Comparison of ENCODE assay signal across 12 mouse cellular contexts in genomic region chr13:97224341-97224982, GRCm38 (mm10). TPM values are rescaled to one million over a fixed set of nuclear protein-coding genes. Genes with fewer than 3 reads are reported as not detected.
DNase-seq lines count a peak whose midpoint lies in the region; ATAC-seq and TF ChIP-seq lines count a peak whose summit lies in the region.
"Had no signal": no experiment of that assay in that cellular context is flagged by ENCODE, and none has a peak within 500 bp of the region (broad histone marks: within the 10 kb centered on the region; RNA-seq: fewer than 3 reads in every experiment).

No protein-coding gene starts in this region.

- H3K4me1 ChIP-seq in embryonic facial prominence, embryonic 14.5 days (ENCODE audit: control insufficient read depth, insufficient read depth, low read length) = no peaks in the 10 kb centered on the region
- H3K4me1 ChIP-seq in embryonic facial prominence, embryonic 10.5 days = peaks cover 16% of the 10 kb centered on the region
- peaks cover 12% of the 10 kb centered on the region; the same call in 1 of the 2 replicates for H3K4me1 ChIP-seq in kidney, adult 2 months (ENCODE audit: control insufficient read depth, insufficient read depth, low read length)
- peaks cover 4% of the 10 kb centered on the region for H3K4me1 ChIP-seq in liver, embryonic 16.5 days (ENCODE audit: control insufficient read depth, low read depth, low read length)
- no peaks in the 10 kb centered on the region for H3K4me1 ChIP-seq in midbrain, embryonic 15.5 days
- H3K4me1 ChIP-seq: hindbrain, embryonic 13.5 days had no signal

- DNase-seq in embryonic facial prominence, embryonic 14.5 days (ENCODE audit: low spot score) = no peak
- no peak for DNase-seq in embryonic facial prominence, embryonic 10.5 days (ENCODE audit: low spot score)
- DNase-seq in kidney, adult 2 months = peak; percentile 90
- DNase-seq in kidney, postnatal 36 days = peak; percentile 70 to 83
- DNase-seq in urinary bladder, postnatal 4 days (ENCODE audit: low spot score in 2 of 2) = no peak
- DNase-seq in spleen, adult 12 weeks (ENCODE audit: low spot score) = no peak
- DNase-seq: cerebellum, adult 2 months; right cerebral cortex, adult 18-20 months had no signal

- H3K4me2 ChIP-seq in embryonic facial prominence, embryonic 14.5 days (ENCODE audit: low read depth, low read length) = peak overlapping the region; percentile 23; the same call in 1 of the 2 replicates
- H3K4me2 ChIP-seq in liver, embryonic 16.5 days (ENCODE audit: low read depth, low read length) = no peak overlapping the region
- H3K4me2 ChIP-seq in midbrain, embryonic 15.5 days = no peak overlapping the region
- H3K4me2 ChIP-seq: hindbrain, embryonic 13.5 days had no signal

- no peaks in the 10 kb centered on the region for H3K9me3 ChIP-seq in embryonic facial prominence, embryonic 14.5 days (ENCODE audit: control insufficient read depth, low read length)
- peaks cover 9% of the 10 kb centered on the region; the same call in 1 of the 2 replicates for H3K9me3 ChIP-seq in embryonic facial prominence, embryonic 10.5 days
- H3K9me3 ChIP-seq in liver, embryonic 16.5 days (replicated peaks; ENCODE audit: control insufficient read depth, low read length) = no peaks in the 10 kb centered on the region
- H3K9me3 ChIP-seq in midbrain, embryonic 15.5 days = no peaks in the 10 kb centered on the region
- H3K9me3 ChIP-seq: hindbrain, embryonic 13.5 days had no signal

- H3K36me3 ChIP-seq in embryonic facial prominence, embryonic 14.5 days (ENCODE audit: control insufficient read depth, insufficient read depth, low read length) = no peaks in the 10 kb centered on the region
- no peaks in the 10 kb centered on the region for H3K36me3 ChIP-seq in embryonic facial prominence, embryonic 10.5 days (replicated peaks)
- H3K36me3 ChIP-seq in kidney, adult 2 months (ENCODE audit: control insufficient read depth, insufficient read depth, low read length) = no peaks in the 10 kb centered on the region
- H3K36me3 ChIP-seq in liver, embryonic 16.5 days (ENCODE audit: control insufficient read depth, insufficient read depth) = no peaks in the 10 kb centered on the region
- no peaks in the 10 kb centered on the region for H3K36me3 ChIP-seq in midbrain, embryonic 15.5 days (replicated peaks)
- H3K36me3 ChIP-seq: hindbrain, embryonic 13.5 days had no signal

- TF ChIP-seq CTCF in kidney, adult 2 months (conservative IDR thresholded peaks at IDR 0.05; ENCODE audit: insufficient read depth, insufficient read length, low read depth, low read length) = no peak

- no peak overlapping the region for H3K4me3 ChIP-seq in embryonic facial prominence, embryonic 14.5 days (ENCODE audit: low read depth, low read length)
- H3K4me3 ChIP-seq in embryonic facial prominence, embryonic 10.5 days = no peak overlapping the region
- H3K4me3 ChIP-seq in kidney, adult 2 months (ENCODE audit: insufficient read depth, low read depth, low read length) = no peak overlapping the region
- H3K4me3 ChIP-seq in liver, embryonic 16.5 days (ENCODE audit: low read depth, low read length) = no peak overlapping the region
- H3K4me3 ChIP-seq in midbrain, embryonic 15.5 days = no peak overlapping the region
- H3K4me3 ChIP-seq: hindbrain, embryonic 13.5 days had no signal

- H3K27ac ChIP-seq in embryonic facial prominence, embryonic 14.5 days (replicated peaks; ENCODE audit: low read depth, low read length) = no peak overlapping the region
- no peak overlapping the region for H3K27ac ChIP-seq in embryonic facial prominence, embryonic 10.5 days (replicated peaks)
- H3K27ac ChIP-seq in kidney, adult 2 months (ENCODE audit: insufficient read depth, low read depth, low read length) = peak overlapping the region; percentile 90
- H3K27ac ChIP-seq in liver, embryonic 16.5 days (ENCODE audit: low read length) = peak overlapping the region; percentile 81
- no peak overlapping the region for H3K27ac ChIP-seq in midbrain, embryonic 15.5 days
- H3K27ac ChIP-seq: hindbrain, embryonic 13.5 days had no signal

- no peaks in the 10 kb centered on the region for H3K27me3 ChIP-seq in embryonic facial prominence, embryonic 14.5 days (replicated peaks; ENCODE audit: control insufficient read depth, insufficient read depth, low read length)
- H3K27me3 ChIP-seq in embryonic facial prominence, embryonic 10.5 days (replicated peaks; ENCODE audit: low read depth, poor library complexity, severe bottlenecking) = no peaks in the 10 kb centered on the region
- H3K27me3 ChIP-seq in kidney, adult 2 months (replicated peaks; ENCODE audit: control insufficient read depth, insufficient read depth, low read length) = no peaks in the 10 kb centered on the region
- no peaks in the 10 kb centered on the region for H3K27me3 ChIP-seq in liver, embryonic 16.5 days (ENCODE audit: control insufficient read depth, insufficient read depth, low read depth, low read length)
- no peaks in the 10 kb centered on the region for H3K27me3 ChIP-seq in midbrain, embryonic 15.5 days (replicated peaks)
- H3K27me3 ChIP-seq: CH12.LX; hindbrain, embryonic 13.5 days had no signal

- 60% methylated on average over 10 of the region's 10 CpGs for WGBS in embryonic facial prominence, embryonic 14.5 days
- WGBS in embryonic facial prominence, embryonic 10.5 days = 78% methylated on average over 10 of the region's 10 CpGs
- 52% methylated on average over 10 of the region's 10 CpGs for WGBS in kidney, adult 2 months
- 46% methylated on average over 10 of the region's 10 CpGs for WGBS in liver, embryonic 16.5 days (ENCODE audit: insufficient replicate concordance)
- 76% methylated on average over 10 of the region's 10 CpGs for WGBS in midbrain, embryonic 15.5 days

- no peak for ATAC-seq in embryonic facial prominence, embryonic 14.5 days (ENCODE audit: low read depth)
- peak; percentile 93 for ATAC-seq in liver, embryonic 16.5 days (ENCODE audit: low read depth)
- no peak for ATAC-seq in midbrain, embryonic 15.5 days (replicated peaks)

- no peak for TF ChIP-seq POLR2A in kidney, adult 2 months (IDR thresholded peaks at IDR 0.05; ENCODE audit: low read depth, low read length)

- H3K9ac ChIP-seq in embryonic facial prominence, embryonic 14.5 days (ENCODE audit: low read depth, low read length) = no peak overlapping the region
- no peak overlapping the region for H3K9ac ChIP-seq in liver, embryonic 16.5 days (ENCODE audit: low read depth, low read length)
- H3K9ac ChIP-seq in midbrain, embryonic 15.5 days = no peak overlapping the region
- H3K9ac ChIP-seq: hindbrain, embryonic 13.5 days had no signal

RNA-seq across cellular contexts. Expression of gene Enc1, which starts 16.4 kb away (rescaled TPM):
- polyA plus RNA-seq in embryonic facial prominence, embryonic 14.5 days (2014; fragmentation: Nextera tagmentation; extraction: Ambion mirVana) = 9.5 TPM in 2 replicates
- 5.6 and 6.8 TPM in 2 replicates for polyA plus RNA-seq in embryonic facial prominence, embryonic 10.5 days (2016; fragmentation: Nextera tagmentation; extraction: Ambion mirVana)
- polyA plus RNA-seq in kidney, adult 2 months (2012; rRNA removed) = 2.7 and 3.6 TPM in 2 replicates
- polyA plus RNA-seq in liver, embryonic 16.5 days (2015; fragmentation: Nextera tagmentation; extraction: Ambion mirVana) = 0.76 and 0.86 TPM in 2 replicates
- polyA plus RNA-seq in midbrain, embryonic 15.5 days (2015; fragmentation: Nextera tagmentation; extraction: Ambion mirVana) = 76.1 and 81.9 TPM in 2 replicates

RNA-seq across cellular contexts. Expression of gene Hexb, which starts 26.3 kb away (rescaled TPM):
- 44.4 and 46.0 TPM in 2 replicates for polyA plus RNA-seq in embryonic facial prominence, embryonic 14.5 days (2014; fragmentation: Nextera tagmentation; extraction: Ambion mirVana)
- polyA plus RNA-seq in embryonic facial prominence, embryonic 10.5 days (2016; fragmentation: Nextera tagmentation; extraction: Ambion mirVana) = 14.1 and 18.4 TPM in 2 replicates
- 149 and 205 TPM in 2 replicates for polyA plus RNA-seq in kidney, adult 2 months (2012; rRNA removed)
- 29.5 and 32.2 TPM in 2 replicates for polyA plus RNA-seq in liver, embryonic 16.5 days (2015; fragmentation: Nextera tagmentation; extraction: Ambion mirVana)
- polyA plus RNA-seq in midbrain, embryonic 15.5 days (2015; fragmentation: Nextera tagmentation; extraction: Ambion mirVana) = 35.8 and 43.1 TPM in 2 replicates

Comparison
In these comparisons a context has a peak if more than half of its experiments do, and no peak if none do; other contexts are left out.
1. DNase-seq: peak in kidney, adult 2 months (single experiment) and kidney, postnatal 36 days (2 of 2); none in embryonic facial prominence, embryonic 14.5 days (single experiment), embryonic facial prominence, embryonic 10.5 days (single experiment), urinary bladder, postnatal 4 days (0 of 2) and spleen, adult 12 weeks (single experiment).
2. H3K27ac ChIP-seq: peak in kidney, adult 2 months (single experiment) and liver, embryonic 16.5 days (single experiment); none in embryonic facial prominence, embryonic 14.5 days (single experiment), embryonic facial prominence, embryonic 10.5 days (single experiment) and midbrain, embryonic 15.5 days (single experiment).